Mouse (Mus musculus): ENCODE results near the gene S1pr2. TPM values are rescaled to one million over a fixed set of nuclear protein-coding genes. Genes with fewer than 3 reads are reported as not detected.

Gene S1pr2
- polyA plus RNA-seq, 1 experiment from 2014 or later, result 36.1 TPM

Small RNAs within 50 kb of the gene (microRNA-seq; reads per million reads assigned to microRNA genes)
- 1.5 reads per million for gene Mir7081

Other genes starting within 250 kb of the S1pr2 start
- gene Olfm2, start 230.4 kb downstream of the S1pr2 start, polyA plus RNA-seq (2014; fragmentation: Nextera tagmentation; extraction: Ambion mirVana), result 4.1 and 5.1 TPM in 2 replicates
- 0.73 and 0.77 TPM in 2 replicates for gene Col5a3, start 161.7 kb downstream of the S1pr2 start, polyA plus RNA-seq (2014; fragmentation: Nextera tagmentation; extraction: Ambion mirVana)
- gene Rdh8, start 158.3 kb downstream of the S1pr2 start, polyA plus RNA-seq (2014; fragmentation: Nextera tagmentation; extraction: Ambion mirVana), result not detected in 2 replicates
- gene A230050P20Rik, start 108.1 kb downstream of the S1pr2 start, polyA plus RNA-seq (2014; fragmentation: Nextera tagmentation; extraction: Ambion mirVana), result 6.1 and 7.8 TPM in 2 replicates
- gene Angptl6, start 97.1 kb downstream of the S1pr2 start, polyA plus RNA-seq (2014; fragmentation: Nextera tagmentation; extraction: Ambion mirVana), result 2.0 and 2.2 TPM in 2 replicates
- gene Ppan, start 88.6 kb downstream of the S1pr2 start, polyA plus RNA-seq (2014; fragmentation: Nextera tagmentation; extraction: Ambion mirVana), result 82.3 and 90.0 TPM in 2 replicates
- 327 and 329 TPM in 2 replicates for gene Eif3g, start 78.2 kb downstream of the S1pr2 start, polyA plus RNA-seq (2014; fragmentation: Nextera tagmentation; extraction: Ambion mirVana)
- 71.8 and 87.1 TPM in 2 replicates for gene Dnmt1, start 16.9 kb downstream of the S1pr2 start, polyA plus RNA-seq (2014; fragmentation: Nextera tagmentation; extraction: Ambion mirVana)
- gene Mrpl4, start 26.0 kb upstream of the S1pr2 start, polyA plus RNA-seq (2014; fragmentation: Nextera tagmentation; extraction: Ambion mirVana), result 145 and 146 TPM in 2 replicates
- 7.1 and 10.3 TPM in 2 replicates for gene Icam1, start 39.2 kb upstream of the S1pr2 start, polyA plus RNA-seq (2014; fragmentation: Nextera tagmentation; extraction: Ambion mirVana)
- 0.45 and 0.49 TPM in 2 replicates for gene Icam4, start 52.6 kb upstream of the S1pr2 start, polyA plus RNA-seq (2014; fragmentation: Nextera tagmentation; extraction: Ambion mirVana)
- 0.20 TPM in 1 of 2 replicates, not detected in the other for gene Icam5, start 55.3 kb upstream of the S1pr2 start, polyA plus RNA-seq (2014; fragmentation: Nextera tagmentation; extraction: Ambion mirVana)
- gene Zglp1, start 90.3 kb upstream of the S1pr2 start, polyA plus RNA-seq (2014; fragmentation: Nextera tagmentation; extraction: Ambion mirVana), result 2.1 TPM in 1 of 2 replicates, not detected in the other
- 0.64 and 0.90 TPM in 2 replicates for gene Gm49373, start 96.3 kb upstream of the S1pr2 start, polyA plus RNA-seq (2014; fragmentation: Nextera tagmentation; extraction: Ambion mirVana)
- 62.6 and 82.3 TPM in 2 replicates for gene Fdx1l, start 96.8 kb upstream of the S1pr2 start, polyA plus RNA-seq (2014; fragmentation: Nextera tagmentation; extraction: Ambion mirVana)
- gene Gm38431, start 115.2 kb upstream of the S1pr2 start, polyA plus RNA-seq (2014; fragmentation: Nextera tagmentation; extraction: Ambion mirVana), result 2.8 and 3.1 TPM in 2 replicates
- 70.6 and 96.0 TPM in 2 replicates for gene Raver1, start 115.2 kb upstream of the S1pr2 start, polyA plus RNA-seq (2014; fragmentation: Nextera tagmentation; extraction: Ambion mirVana)
- gene Tyk2, start 154.5 kb upstream of the S1pr2 start, polyA plus RNA-seq (2014; fragmentation: Nextera tagmentation; extraction: Ambion mirVana), result 5.6 and 8.7 TPM in 2 replicates
- gene Cdc37, start 173.2 kb upstream of the S1pr2 start, polyA plus RNA-seq (2014; fragmentation: Nextera tagmentation; extraction: Ambion mirVana), result 366 and 377 TPM in 2 replicates
- 13.7 and 14.0 TPM in 2 replicates for gene Pde4a, start 188.9 kb upstream of the S1pr2 start, polyA plus RNA-seq (2014; fragmentation: Nextera tagmentation; extraction: Ambion mirVana)

Data from kidney, embryonic 14.5 days (tissue).